Mouse (Mus musculus) liver, embryonic 11.5 days (tissue): Measurements from ENCODE around the gene Smim6. TPM values are rescaled to one million over a fixed set of nuclear protein-coding genes. Genes with fewer than 3 reads are reported as not detected.
A peak's percentile ranks its signal among the peaks of the same experiment; 100 is the strongest.

Experiments used
- ATAC-seq: fragments of 200-750 bp; cut with Nextera tagmentation; replicated peaks from 2 replicates; pipeline ENCODE4 v1.8.0; 2017; ENCODE audit warnings: moderate number of reproducible peaks, mild to moderate bottlenecking, moderate TSS enrichment, moderate library complexity; ENCODE audit not compliant: low FRiP score
- DNase-seq: peaks from one replicate; pipeline ENCODE4 v3.0.0-alpha.2; 2017; ENCODE audit warnings: low spot score
- H3K27ac ChIP-seq: fragments of 300-500 bp; sonication (generic); 2 replicates; pipeline ENCODE4 v1.5.1; 2014; ENCODE audit warnings: mild to moderate bottlenecking, low read depth, low read length, control low read depth
- H3K27me3 ChIP-seq: fragments of 300-500 bp; sonication (generic); replicated peaks from 2 replicates; pipeline ENCODE4 v1.6.1; 2014; ENCODE audit warnings: low read length, mixed read lengths; ENCODE audit not compliant: control insufficient read depth, insufficient read depth
- H3K36me3 ChIP-seq: fragments of 300-500 bp; sonication (generic); 2 replicates; pipeline ENCODE4 v1.6.1; 2014; ENCODE audit warnings: mild to moderate bottlenecking, low read length, moderate library complexity, mixed read lengths; ENCODE audit not compliant: control insufficient read depth, insufficient read depth
- H3K4me1 ChIP-seq: fragments of 300-500 bp; sonication (generic); replicated peaks from 2 replicates; pipeline ENCODE4 v1.6.1; 2014; ENCODE audit warnings: low read length, mixed read lengths; ENCODE audit not compliant: control insufficient read depth, insufficient read depth
- H3K4me2 ChIP-seq: fragments of 300-500 bp; sonication (generic); 2 replicates; pipeline ENCODE4 v1.6.1; 2014; ENCODE audit warnings: mild to moderate bottlenecking, control low read depth, moderate library complexity
- H3K4me3 ChIP-seq: fragments of 300-500 bp; sonication (generic); 2 replicates; pipeline ENCODE4 v1.5.1; 2014; ENCODE audit warnings: low read depth, low read length, control low read depth
- H3K9ac ChIP-seq: fragments of 300-500 bp; sonication (generic); 2 replicates; pipeline ENCODE4 v1.6.1; 2014; ENCODE audit warnings: low read depth, low read length, control low read depth
- H3K9me3 ChIP-seq: fragments of 300-500 bp; sonication (generic); 2 replicates; pipeline ENCODE4 v1.6.1; 2016; ENCODE audit warnings: low read length, inconsistent platforms, mixed read lengths; ENCODE audit not compliant: control insufficient read depth
- WGBS: fragments of 180-500 bp; shearing (Covaris S2); extraction: QIAGEN DNeasy Blood & Tissue Kit; methylation state at CpG from one replicate; pipeline ENCODE4 v1.1.7; 2014; 5-methylcytosine and 5-hydroxymethylcytosine counted together
- polyA plus RNA-seq: library from polyadenylated mRNA; unstranded; fragments of >200 nt; fragmentation: Nextera tagmentation; extraction: Ambion mirVana; gene quantifications from 2 replicates; pipeline ENCODE4 v1.2.1, GENCODE M21; 2014

Gene Smim6
- 3.5 and 3.6 TPM in 2 replicates for polyA plus RNA-seq

DNA sequence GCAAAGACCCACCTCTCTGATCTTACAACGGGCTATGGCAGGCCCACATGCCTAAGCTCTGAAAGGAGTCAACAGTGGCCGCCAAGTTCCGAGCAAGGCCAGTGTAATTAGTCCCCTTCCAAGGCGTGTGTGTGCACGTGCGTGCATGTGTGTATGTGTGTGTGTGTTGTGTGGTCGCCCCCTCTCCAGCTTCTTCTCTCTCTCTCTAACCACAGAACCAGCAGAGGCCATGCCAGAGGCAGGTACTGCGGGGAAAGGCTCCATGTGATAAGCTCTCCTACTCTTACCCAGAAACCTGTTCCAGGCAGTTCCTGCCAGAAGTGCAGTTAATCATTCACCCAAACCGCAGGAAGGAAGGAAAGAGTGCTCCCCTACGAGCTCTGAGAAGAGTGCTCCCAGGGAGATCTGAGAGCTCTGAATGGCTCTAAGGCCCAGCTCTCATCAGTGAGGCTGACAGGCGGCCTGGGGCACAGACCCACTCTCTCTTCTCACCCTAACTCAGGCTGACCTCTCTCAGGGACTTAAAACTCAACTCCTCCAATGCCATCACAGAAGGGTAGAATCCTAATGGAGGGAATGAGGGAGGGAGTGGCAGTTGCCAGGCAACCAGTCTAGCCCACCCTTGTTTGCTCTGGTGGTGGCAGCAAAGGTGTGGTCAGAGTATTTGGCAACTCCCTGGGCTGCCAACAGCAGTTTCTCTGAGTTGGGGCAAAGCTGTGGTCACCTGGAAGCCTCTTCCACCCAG lies at the start of gene Smim6:
Gene Smim6, plus strand, starts transcription at position 386 of the 745 bp plus-strand sequence.
- ATAC-seq (peak; percentile 73), DNase-seq (no peak)
- Histone ChIP-seq H3K27me3 (no peaks in the 10 kb centered on the region), H3K36me3 (peaks cover 13% of the 10 kb centered on the region), H3K4me2 (peak within 1 kb of the TSS; percentile 44), H3K4me3 (no peak within 1 kb of the TSS), H3K27ac (peak within 1 kb of the TSS; percentile 96), H3K4me1 (peaks cover 22% of the 10 kb centered on the region), H3K9me3 (no peaks in the 10 kb centered on the region), H3K9ac (peak within 1 kb of the TSS; percentile 23)
- 41% methylated on average over 11 of the region's 11 CpGs for WGBS

DNA sequence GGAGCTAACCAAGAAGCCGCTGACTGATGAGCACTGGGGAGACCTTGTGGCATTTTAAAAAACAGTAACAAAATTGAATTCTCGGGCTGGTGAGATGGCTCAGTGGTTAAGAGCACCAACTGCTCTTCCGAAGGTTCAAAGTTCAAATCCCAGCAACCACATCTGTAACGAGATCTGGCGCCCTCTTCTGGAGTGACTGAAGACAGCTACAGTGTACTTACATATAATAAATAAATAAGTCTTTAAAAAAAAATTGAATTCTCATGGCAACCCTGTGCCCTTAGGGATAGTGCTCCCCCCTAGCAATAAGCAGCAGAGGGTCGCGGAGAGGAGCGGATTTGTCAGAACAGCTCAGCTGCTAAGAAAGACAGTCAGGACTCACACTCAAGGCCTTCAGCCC lies 47.9 kb upstream of the Smim6 start:
- ATAC-seq = no peak
- 79% methylated on average over 8 of the region's 8 CpGs for WGBS

GRCm38 (mm10) chr11:115869393-115869792 lies 42.4 kb upstream of the Smim6 start:
- Histone ChIP-seq H3K27ac (no peak overlapping the region), H3K4me1 (peaks cover 13% of the 10 kb centered on the region), H3K9me3 (no peaks in the 10 kb centered on the region), H3K4me2 (no peak overlapping the region), H3K4me3 (no peak overlapping the region), H3K27me3 (no peaks in the 10 kb centered on the region), H3K36me3 (no peaks in the 10 kb centered on the region), H3K9ac (no peak overlapping the region)
- WGBS = 68% methylated on average over 8 of the region's 8 CpGs
- ATAC-seq (peak; percentile 29; the same call in 1 of the 2 replicates), DNase-seq (no peak)

More for the DNA sequence above, 47.9 kb upstream of the Smim6 start:
- H3K36me3 ChIP-seq = no peaks in the 10 kb centered on the region
- no peak overlapping the region for H3K27ac ChIP-seq
- DNase-seq = no peak
- no peaks in the 10 kb centered on the region for H3K9me3 ChIP-seq
- H3K4me2 ChIP-seq = no peak overlapping the region
- H3K4me1 ChIP-seq = peaks cover 7% of the 10 kb centered on the region; the same call in 1 of the 2 replicates
- peaks cover 32% of the 10 kb centered on the region for H3K27me3 ChIP-seq
- H3K4me3 ChIP-seq = no peak overlapping the region
- H3K9ac ChIP-seq = no peak overlapping the region

GRCm38 (mm10) chr11:115872437-115872836 lies 39.4 kb upstream of the Smim6 start:
- Histone ChIP-seq H3K9me3 (no peaks in the 10 kb centered on the region), H3K36me3 (no peaks in the 10 kb centered on the region), H3K4me1 (peaks cover 20% of the 10 kb centered on the region), H3K27ac (no peak overlapping the region), H3K9ac (no peak overlapping the region), H3K4me3 (no peak overlapping the region), H3K4me2 (no peak overlapping the region; the same call in 1 of the 2 replicates), H3K27me3 (no peaks in the 10 kb centered on the region)
- DNase-seq = no peak
- ATAC-seq = peak; percentile 46; the same call in 1 of the 2 replicates
- WGBS = 59% methylated on average over 4 of the region's 4 CpGs

DNA sequence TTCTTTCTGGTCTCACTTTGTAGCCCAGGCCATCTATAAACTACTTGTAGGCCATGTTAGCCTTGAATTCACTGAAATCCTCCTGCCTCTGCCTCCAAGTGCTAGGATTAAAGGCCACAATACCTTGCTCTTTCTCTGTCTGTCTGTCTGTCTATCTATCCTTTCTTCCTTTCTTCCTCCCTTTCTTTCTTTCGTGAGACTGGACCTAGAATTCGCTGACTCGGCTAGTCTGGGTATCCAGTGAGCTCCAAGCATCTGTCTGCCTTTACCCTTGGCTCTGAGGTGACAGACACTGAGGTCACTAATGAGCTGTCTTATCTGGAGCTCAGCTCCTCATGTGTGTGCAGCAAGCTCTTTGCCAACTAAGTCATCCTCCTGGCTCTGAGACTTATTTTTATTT lies 35.9 kb upstream of the Smim6 start:
- Histone ChIP-seq H3K9me3 (no peaks in the 10 kb centered on the region), H3K36me3 (no peaks in the 10 kb centered on the region), H3K27me3 (no peaks in the 10 kb centered on the region), H3K27ac (no peak overlapping the region), H3K4me1 (peaks cover 17% of the 10 kb centered on the region), H3K9ac (no peak overlapping the region), H3K4me3 (no peak overlapping the region), H3K4me2 (no peak overlapping the region)
- DNase-seq = no peak
- 91% methylated on average over 3 of the region's 3 CpGs for WGBS
- no peak for ATAC-seq

DNA sequence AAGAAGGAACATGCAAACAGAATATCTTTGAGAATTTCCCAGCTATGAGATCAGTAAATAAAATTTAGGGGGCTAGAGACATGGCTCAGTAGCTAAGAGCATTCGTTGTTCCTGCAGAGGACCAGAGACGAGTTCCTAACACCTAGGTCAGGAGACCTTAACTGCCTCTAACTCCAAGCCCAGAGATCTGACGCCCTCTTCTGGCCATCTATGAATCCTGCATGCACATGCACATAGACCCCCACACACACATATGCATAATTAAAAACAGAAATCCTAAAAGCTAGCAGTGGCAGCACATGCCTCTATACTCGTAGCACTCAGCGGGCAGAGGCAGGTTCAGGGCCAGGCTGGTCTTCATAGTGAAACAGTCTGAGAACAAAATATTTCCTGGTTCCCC lies 35.4 kb upstream of the Smim6 start:
- no peaks in the 10 kb centered on the region for H3K9me3 ChIP-seq
- WGBS = 75% methylated on average over 5 of the region's 5 CpGs
- no peaks in the 10 kb centered on the region for H3K27me3 ChIP-seq
- ATAC-seq (no peak), DNase-seq (no peak)
- no peaks in the 10 kb centered on the region for H3K36me3 ChIP-seq
- no peak overlapping the region for H3K4me2 ChIP-seq
- no peak overlapping the region for H3K4me3 ChIP-seq
- H3K4me1 ChIP-seq = peaks cover 17% of the 10 kb centered on the region
- H3K9ac ChIP-seq = no peak overlapping the region
- H3K27ac ChIP-seq = no peak overlapping the region; the same call in 1 of the 2 replicates

GRCm38 (mm10) chr11:115877174-115877755 lies 34.6 kb upstream of the Smim6 start:
- 50% methylated on average over 6 of the region's 6 CpGs for WGBS
- ATAC-seq = no peak
- 0 out of 2 replicates have a peak overlapping the region, but pooled peaks have one; percentile 16 for H3K4me2 ChIP-seq
- DNase-seq = no peak
- no peaks in the 10 kb centered on the region for H3K36me3 ChIP-seq
- H3K27ac ChIP-seq = no peak overlapping the region; the same call in 1 of the 2 replicates
- H3K9ac ChIP-seq = 0 out of 2 replicates have a peak overlapping the region, but pooled peaks have one; percentile 6
- no peaks in the 10 kb centered on the region for H3K9me3 ChIP-seq
- H3K4me3 ChIP-seq = no peak overlapping the region
- no peaks in the 10 kb centered on the region for H3K27me3 ChIP-seq
- H3K4me1 ChIP-seq = peaks cover 12% of the 10 kb centered on the region

- no peak overlapping the region for H3K4me2 ChIP-seq
- 0 out of 2 replicates have a peak, but pooled peaks cover 4% of the 10 kb centered on the region for H3K27me3 ChIP-seq
- H3K27ac ChIP-seq = no peak overlapping the region
- H3K9me3 ChIP-seq = no peaks in the 10 kb centered on the region
- H3K4me1 ChIP-seq = peaks cover 8% of the 10 kb centered on the region
- no peak overlapping the region for H3K9ac ChIP-seq
- WGBS = 80% methylated on average over 8 of the region's 8 CpGs
- H3K36me3 ChIP-seq = no peaks in the 10 kb centered on the region
- H3K4me3 ChIP-seq = no peak overlapping the region
- DNase-seq (no peak), ATAC-seq (no peak)
Measured at GRCm38 (mm10) chr11:115878071-115878470, 33.7 kb upstream of the Smim6 start.
